ENCODE assay signal across 10 mouse cellular contexts in the genomic region with DNA sequence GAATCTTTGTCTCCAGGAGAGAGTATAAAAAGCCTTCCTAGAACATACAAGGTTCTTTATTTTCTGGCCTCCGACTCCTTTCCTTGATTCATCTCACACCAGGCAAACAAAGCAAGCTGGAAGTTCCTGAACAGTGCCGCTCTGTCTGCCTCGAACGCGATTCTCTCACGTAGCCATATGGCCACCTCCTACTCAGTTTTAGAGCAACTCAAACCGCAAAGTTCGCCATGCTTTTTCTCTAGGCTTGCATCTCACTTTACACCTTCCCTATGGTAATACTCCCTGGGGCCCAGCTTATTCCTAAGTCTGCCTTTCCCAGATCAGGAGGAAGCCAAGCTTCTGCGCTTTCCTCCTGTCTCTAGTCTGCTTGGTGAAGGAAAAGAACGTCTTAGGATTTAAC. TPM values are rescaled to one million over a fixed set of nuclear protein-coding genes. Genes with fewer than 3 reads are reported as not detected.
DNase-seq lines count a peak whose midpoint lies in the region; ATAC-seq and TF ChIP-seq lines count a peak whose summit lies in the region.
"Had no signal": no experiment of that assay in that cellular context is flagged by ENCODE, and none has a peak within 500 bp of the region (broad histone marks: within the 10 kb centered on the region; RNA-seq: fewer than 3 reads in every experiment).

No protein-coding gene starts in this region.

- H3K4me1 ChIP-seq in kidney, postnatal 0 days (replicated peaks; ENCODE audit: insufficient read depth, low read length) = no peaks in the 10 kb centered on the region
- H3K4me1 ChIP-seq in embryonic facial prominence, embryonic 15.5 days = no peaks in the 10 kb centered on the region
- no peaks in the 10 kb centered on the region for H3K4me1 ChIP-seq in neural tube, embryonic 15.5 days

- no peaks in the 10 kb centered on the region for H3K9me3 ChIP-seq in kidney, postnatal 0 days (replicated peaks; ENCODE audit: low read length)
- H3K9me3 ChIP-seq in embryonic facial prominence, embryonic 15.5 days (replicated peaks) = no peaks in the 10 kb centered on the region
- no peaks in the 10 kb centered on the region for H3K9me3 ChIP-seq in neural tube, embryonic 15.5 days (replicated peaks)
- H3K9me3 ChIP-seq: G1E; kidney, embryonic 15.5 days had no signal

- 47% methylated on average over 10 of the region's 10 CpGs for WGBS in kidney, postnatal 0 days
- WGBS in embryonic facial prominence, embryonic 15.5 days = 25% methylated on average over 10 of the region's 10 CpGs
- WGBS in neural tube, embryonic 15.5 days = 48% methylated on average over 10 of the region's 10 CpGs

- H3K36me3 ChIP-seq in kidney, postnatal 0 days (ENCODE audit: insufficient read depth, low read length) = no peaks in the 10 kb centered on the region
- no peaks in the 10 kb centered on the region for H3K36me3 ChIP-seq in embryonic facial prominence, embryonic 15.5 days
- no peaks in the 10 kb centered on the region for H3K36me3 ChIP-seq in neural tube, embryonic 15.5 days
- H3K36me3 ChIP-seq: kidney, embryonic 15.5 days had no signal

- no peak overlapping the region for H3K4me3 ChIP-seq in kidney, postnatal 0 days (replicated peaks; ENCODE audit: low read depth, low read length)
- H3K4me3 ChIP-seq in embryonic facial prominence, embryonic 15.5 days (replicated peaks) = peak overlapping the region; percentile 11; the same call in 1 of the 2 replicates
- no peak overlapping the region for H3K4me3 ChIP-seq in neural tube, embryonic 15.5 days (replicated peaks)
- H3K4me3 ChIP-seq: kidney, embryonic 15.5 days had no signal

- peak; percentile 3 for DNase-seq in kidney, postnatal 0 days (ENCODE audit: low spot score)
- no peak for DNase-seq in kidney, adult 11 months
- peak; percentile 32 to 42 for DNase-seq in layer of hippocampus, adult 8-10 months (ENCODE audit: low spot score in 2 of 2)
- no peak for DNase-seq in cerebellum, adult 18-20 months
- DNase-seq in liver = no peak

- no peak overlapping the region for H3K27ac ChIP-seq in kidney, postnatal 0 days
- no peak overlapping the region for H3K27ac ChIP-seq in embryonic facial prominence, embryonic 15.5 days (replicated peaks)
- no peak overlapping the region for H3K27ac ChIP-seq in neural tube, embryonic 15.5 days (replicated peaks)

- no peak for ATAC-seq in kidney, postnatal 0 days (replicated peaks; ENCODE audit: low FRiP score, low read depth)
- no peak for ATAC-seq in embryonic facial prominence, embryonic 15.5 days (ENCODE audit: insufficient number of reproducible peaks, low FRiP score, low TSS enrichment, low read depth)
- ATAC-seq in neural tube, embryonic 15.5 days (ENCODE audit: low FRiP score) = no peak
- ATAC-seq in monocyte, adult 5-6 weeks (replicated peaks; ENCODE audit: insufficient number of reproducible peaks, low FRiP score, low TSS enrichment, poor library complexity, severe bottlenecking) = no peak

- H3K4me2 ChIP-seq in kidney, postnatal 0 days (ENCODE audit: low read length) = no peak overlapping the region
- peak overlapping the region; percentile 17; the same call in 1 of the 2 replicates for H3K4me2 ChIP-seq in embryonic facial prominence, embryonic 15.5 days (replicated peaks)
- H3K4me2 ChIP-seq in neural tube, embryonic 15.5 days = peak overlapping the region; percentile 23; the same call in 1 of the 2 replicates
- H3K4me2 ChIP-seq: kidney, embryonic 15.5 days had no signal

- no peak for TF ChIP-seq CTCF in kidney, postnatal 0 days (IDR thresholded peaks at IDR 0.05; ENCODE audit: low read depth)

- no peak overlapping the region for H3K9ac ChIP-seq in kidney, postnatal 0 days (ENCODE audit: low read depth, low read length)
- H3K9ac ChIP-seq in embryonic facial prominence, embryonic 15.5 days = no peak overlapping the region
- no peak overlapping the region for H3K9ac ChIP-seq in neural tube, embryonic 15.5 days (replicated peaks)
- H3K9ac ChIP-seq: kidney, embryonic 15.5 days had no signal

- H3K27me3 ChIP-seq in kidney, postnatal 0 days (ENCODE audit: insufficient read depth, low read length) = no peaks in the 10 kb centered on the region
- no peaks in the 10 kb centered on the region for H3K27me3 ChIP-seq in embryonic facial prominence, embryonic 15.5 days
- no peaks in the 10 kb centered on the region for H3K27me3 ChIP-seq in neural tube, embryonic 15.5 days (replicated peaks)
- H3K27me3 ChIP-seq: kidney, embryonic 15.5 days had no signal

RNA-seq across cellular contexts. Expression of gene Clcn5, which starts 4.0 kb away (rescaled TPM):
- 12.5 and 13.7 TPM in 2 replicates for polyA plus RNA-seq in kidney, postnatal 0 days (2015; fragmentation: Nextera tagmentation; extraction: Ambion mirVana)
- polyA plus RNA-seq in embryonic facial prominence, embryonic 15.5 days (2015; fragmentation: Nextera tagmentation; extraction: Ambion mirVana) = 15.6 and 17.9 TPM in 2 replicates
- total RNA-seq in layer of hippocampus, adult 8-10 months (2022) = 1 to 10 TPM; 7.3 to 9.6 (median 8.2) TPM
- 8.0 TPM in 2 replicates for polyA plus RNA-seq in neural tube, embryonic 15.5 days (2015; fragmentation: Nextera tagmentation; extraction: Ambion mirVana)
- total RNA-seq in monocyte, adult 5-6 weeks (2017) = 7.4 to 14.2 TPM (median 8.6 TPM) in 3 replicates

Comparison
In these comparisons a context has a peak if more than half of its experiments do, and no peak if none do; other contexts are left out.
1. DNase-seq: peak in kidney, postnatal 0 days (single experiment) and layer of hippocampus, adult 8-10 months (2 of 2); none in kidney, adult 11 months (single experiment), cerebellum, adult 18-20 months (0 of 2) and liver (single experiment).